ENCODE assay signal across 17 mouse cellular contexts in genomic region chr15:31008594-31008993, GRCm38 (mm10).
"Had no signal": no experiment of that assay in that cellular context is flagged by ENCODE, and none has a peak within 500 bp of the region (broad histone marks: within the 10 kb centered on the region; RNA-seq: fewer than 3 reads in every experiment).

No protein-coding gene starts in this region.

- H3K4me2 ChIP-seq: liver, embryonic 13.5 days; liver, embryonic 15.5 days; lung, embryonic 15.5 days; midbrain, embryonic 12.5 days; neural tube, embryonic 12.5 days had no signal

- H3K9ac ChIP-seq: liver, embryonic 13.5 days; liver, embryonic 15.5 days; liver, postnatal 0 days; lung, embryonic 15.5 days; midbrain, embryonic 12.5 days; neural tube, embryonic 12.5 days had no signal

- ATAC-seq: liver, postnatal 0 days; lung, postnatal 0 days had no signal

- H3K27me3 ChIP-seq: liver, embryonic 13.5 days; liver, embryonic 15.5 days; lung, embryonic 15.5 days; midbrain, embryonic 12.5 days; neural tube, embryonic 12.5 days had no signal

- DNase-seq: liver, embryonic 13.5 days; liver, postnatal 0 days; lung, adult 2 months; lung, postnatal 14 days; lung, postnatal 36 days; midbrain, embryonic 14.5 days; right cerebral cortex, postnatal 14 days; thymus, adult 18-20 months; thymus, postnatal 14 days; thymus, postnatal 36 days had no signal

- H3K4me3 ChIP-seq: liver, embryonic 13.5 days; liver, embryonic 15.5 days; lung, embryonic 15.5 days; megakaryocyte, embryonic 14.5 days; midbrain, embryonic 12.5 days; neural tube, embryonic 12.5 days had no signal

- H3K9me3 ChIP-seq: liver, embryonic 13.5 days; liver, embryonic 15.5 days; lung, embryonic 15.5 days; midbrain, embryonic 12.5 days; neural tube, embryonic 12.5 days had no signal

- H3K27ac ChIP-seq: liver, embryonic 13.5 days; liver, embryonic 15.5 days; lung, embryonic 15.5 days; macrophage; midbrain, embryonic 12.5 days; neural tube, embryonic 12.5 days had no signal

- H3K36me3 ChIP-seq: liver, embryonic 13.5 days; liver, embryonic 15.5 days; lung, embryonic 15.5 days; midbrain, embryonic 12.5 days; neural tube, embryonic 12.5 days had no signal

- H3K4me1 ChIP-seq: liver, embryonic 13.5 days; liver, embryonic 15.5 days; lung, embryonic 15.5 days; megakaryocyte, embryonic 14.5 days; midbrain, embryonic 12.5 days; neural tube, embryonic 12.5 days had no signal
